Mouse (Mus musculus) frontal cortex, postnatal 10 days (tissue): ENCODE data around the gene Adamts8.
A peak's percentile ranks its signal among the peaks of the same experiment; 100 is the strongest.

Experiments
- DNase-seq, 2 experiments: peaks; one replicate each; pipeline ENCODE4 v3.0.0; 2022; ENCODE audit warnings: low spot score in 2 of 2, mixed read lengths in 1 of 2

Adamts8 gene

GRCm38 (mm10) chr9:30922197-30922894 is 20.0 kb upstream of the Adamts8 start, which contains the start of gene Adamts15:
Gene Adamts15 (minus strand): TSS chr9:30922452.
- peak in 1 of 2 experiments; percentile 40 for DNase-seq

GRCm38 (mm10) chr9:30928759-30929158 is 13.6 kb upstream of the Adamts8 start:
- no peak for DNase-seq

GRCm38 (mm10) chr9:30932346-30932745 is 10.0 kb upstream of the Adamts8 start:
- DNase-seq, result no peak

GRCm38 (mm10) chr9:30934827-30935226 is 7.5 kb upstream of the Adamts8 start:
- DNase-seq, result no peak

DNA sequence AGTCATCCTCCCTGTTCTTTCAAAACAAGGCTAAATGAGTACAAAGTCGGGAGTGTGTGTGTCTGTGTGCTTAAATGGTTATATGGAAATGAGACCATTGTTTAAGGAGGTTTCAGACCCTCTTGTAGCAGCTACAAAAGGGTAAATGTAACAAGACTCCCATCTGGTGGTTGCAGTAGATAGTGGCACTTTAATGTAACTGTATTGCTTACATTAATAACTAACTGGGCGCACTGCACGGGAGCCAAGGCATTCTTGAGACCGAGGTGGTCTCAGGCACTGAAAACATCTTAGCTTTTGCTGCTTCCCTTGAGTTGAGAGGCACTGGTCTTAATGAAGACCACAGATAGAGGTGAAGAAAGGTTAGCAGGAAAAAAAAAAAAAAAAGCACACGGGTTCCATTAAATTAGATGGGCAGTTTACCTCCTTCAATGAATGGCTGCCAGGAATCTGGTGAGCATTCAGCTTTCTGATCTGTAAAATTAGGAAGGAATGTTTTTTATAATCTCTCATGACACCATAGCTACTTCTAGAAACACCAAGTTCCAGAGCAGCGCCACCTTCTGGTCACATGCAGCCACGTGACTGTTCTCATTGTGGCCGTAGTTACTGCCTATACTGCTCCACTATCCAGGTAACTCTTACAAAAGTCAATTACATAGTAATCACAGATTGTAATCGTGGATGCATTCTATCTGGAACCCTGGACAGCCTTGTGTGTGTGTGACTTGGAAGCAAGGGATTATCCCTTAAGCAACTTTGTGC is 5.5 kb upstream of the Adamts8 start:
- DNase-seq, result peak in 1 of 2 experiments; percentile 56

DNA sequence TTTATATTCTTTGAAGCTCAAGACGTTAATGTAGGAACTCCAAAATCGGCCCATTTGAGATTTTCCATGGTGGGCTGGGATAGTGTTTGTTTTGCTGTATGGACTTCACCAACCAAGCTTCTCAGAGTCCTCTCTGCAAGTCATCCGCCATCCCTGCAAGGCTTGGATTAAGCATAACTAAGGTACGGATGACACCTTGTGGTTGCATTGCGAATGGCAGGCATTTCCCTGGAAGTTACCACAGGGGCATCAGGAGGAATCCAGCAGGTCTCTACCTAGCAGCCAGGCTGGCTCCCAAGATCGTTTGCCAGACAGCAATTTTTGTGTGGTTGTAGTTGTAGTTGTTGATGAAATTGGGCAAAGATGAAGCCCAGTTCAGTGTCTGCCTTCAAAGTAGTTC is 2.0 kb upstream of the Adamts8 start:
- peak; percentile 62 to 85 for DNase-seq

GRCm38 (mm10) chr9:30943341-30943740 is 979 bp downstream of the Adamts8 start:
- DNase-seq, result no peak

DNA sequence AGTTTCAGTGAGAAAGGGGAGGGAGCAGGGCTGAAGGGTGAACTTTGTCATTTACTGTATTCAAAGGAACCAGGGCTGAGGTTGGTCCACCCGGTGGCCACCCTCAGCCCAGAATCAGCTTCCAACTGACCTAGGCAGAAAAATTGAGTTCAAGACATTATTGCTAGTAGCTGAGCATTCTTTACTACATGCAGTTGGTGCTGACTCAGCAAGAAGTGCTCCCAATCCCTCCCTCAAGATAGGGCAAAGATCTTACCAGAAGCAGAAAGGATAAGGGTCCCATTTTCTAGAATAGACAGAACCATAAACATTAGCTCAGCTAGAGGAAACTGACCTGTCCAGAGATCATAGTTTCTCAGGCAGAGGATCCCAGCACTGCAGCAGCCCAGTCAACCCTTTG is 1.9 kb downstream of the Adamts8 start:
- no peak for DNase-seq

- no peak for DNase-seq
These were observed 2.9 kb downstream of the Adamts8 start for GRCm38 (mm10) chr9:30945276-30945675.

- no peak for DNase-seq
These were observed 7.1 kb downstream of the Adamts8 start for GRCm38 (mm10) chr9:30949422-30949821.

- no peak for DNase-seq
These were observed 7.6 kb downstream of the Adamts8 start for GRCm38 (mm10) chr9:30949971-30950370.

DNA sequence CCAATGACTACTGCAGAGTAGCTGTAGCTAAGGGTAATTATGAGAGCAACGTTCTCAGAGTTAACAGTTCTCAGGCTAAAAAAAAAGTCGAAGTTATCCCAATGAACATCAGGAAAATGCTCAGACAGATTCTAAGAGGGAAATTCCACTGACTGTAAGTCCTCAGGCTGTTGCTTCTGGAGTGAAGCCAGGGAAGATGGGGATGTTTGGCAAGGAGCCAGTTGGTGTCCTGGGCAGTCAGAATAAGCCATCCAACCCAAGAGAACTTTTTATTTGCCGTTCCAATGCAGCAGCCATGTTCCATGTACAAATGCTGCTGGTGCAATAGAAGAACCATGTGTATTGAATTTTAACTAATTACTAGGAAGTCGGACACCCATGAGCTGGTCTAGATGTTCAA is 8.2 kb downstream of the Adamts8 start:
- DNase-seq, result no peak

- no peak for DNase-seq
These were observed 9.1 kb downstream of the Adamts8 start for GRCm38 (mm10) chr9:30951461-30951860.

GRCm38 (mm10) chr9:30953287-30953686 is 10.9 kb downstream of the Adamts8 start:
- DNase-seq, result no peak

GRCm38 (mm10) chr9:30955246-30955645 is 12.9 kb downstream of the Adamts8 start:
- DNase-seq, result no peak

DNA sequence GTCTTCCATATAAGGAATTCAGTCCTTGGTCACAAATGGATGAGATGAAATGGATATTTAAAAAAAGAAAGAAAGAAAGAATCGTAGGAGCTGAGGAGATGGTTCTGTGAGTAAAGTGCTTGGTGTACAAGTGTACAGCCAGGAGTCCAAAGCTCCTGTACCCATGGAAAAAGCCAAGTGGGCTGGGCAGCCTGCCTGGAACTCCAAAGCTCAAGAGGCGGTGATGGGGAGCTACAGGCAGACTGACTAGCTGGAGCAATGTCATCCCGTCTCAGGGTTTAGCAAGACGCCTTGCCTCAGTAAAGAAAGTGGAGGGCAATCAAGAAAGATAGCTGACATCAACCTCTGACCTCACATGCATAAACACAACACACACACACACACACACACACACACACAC is 21.4 kb downstream of the Adamts8 start:
- no peak for DNase-seq

- peak in 1 of 2 experiments; percentile 30 for DNase-seq
These were observed 22.3 kb downstream of the Adamts8 start for GRCm38 (mm10) chr9:30964685-30965084.

- no peak for DNase-seq
These were observed 24.5 kb downstream of the Adamts8 start for GRCm38 (mm10) chr9:30966881-30967280.

GRCm38 (mm10) chr9:30968130-30968529 is 25.8 kb downstream of the Adamts8 start:
- no peak for DNase-seq

DNA sequence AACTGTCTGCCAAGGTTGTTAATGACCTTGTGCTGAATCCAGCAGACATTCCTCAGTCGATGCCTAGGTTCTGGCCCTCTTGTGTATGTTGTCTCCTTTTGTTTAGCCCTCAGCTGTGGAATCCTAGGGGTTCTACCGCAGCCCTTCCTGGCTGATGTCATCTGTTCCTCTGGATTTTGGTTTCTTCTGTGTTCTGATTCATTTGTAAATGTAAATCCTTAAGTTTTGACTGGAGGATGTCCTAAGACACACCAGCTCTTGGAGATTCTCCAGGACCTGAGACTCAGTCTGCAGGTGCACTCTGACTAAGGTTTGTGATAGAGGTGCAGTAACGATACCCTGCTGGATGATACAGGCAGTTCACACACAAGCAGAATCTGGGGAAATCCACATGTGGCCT is 27.6 kb downstream of the Adamts8 start:
- no peak for DNase-seq

- no peak for DNase-seq
These were observed 29.6 kb downstream of the Adamts8 start for GRCm38 (mm10) chr9:30971967-30972366.

DNA sequence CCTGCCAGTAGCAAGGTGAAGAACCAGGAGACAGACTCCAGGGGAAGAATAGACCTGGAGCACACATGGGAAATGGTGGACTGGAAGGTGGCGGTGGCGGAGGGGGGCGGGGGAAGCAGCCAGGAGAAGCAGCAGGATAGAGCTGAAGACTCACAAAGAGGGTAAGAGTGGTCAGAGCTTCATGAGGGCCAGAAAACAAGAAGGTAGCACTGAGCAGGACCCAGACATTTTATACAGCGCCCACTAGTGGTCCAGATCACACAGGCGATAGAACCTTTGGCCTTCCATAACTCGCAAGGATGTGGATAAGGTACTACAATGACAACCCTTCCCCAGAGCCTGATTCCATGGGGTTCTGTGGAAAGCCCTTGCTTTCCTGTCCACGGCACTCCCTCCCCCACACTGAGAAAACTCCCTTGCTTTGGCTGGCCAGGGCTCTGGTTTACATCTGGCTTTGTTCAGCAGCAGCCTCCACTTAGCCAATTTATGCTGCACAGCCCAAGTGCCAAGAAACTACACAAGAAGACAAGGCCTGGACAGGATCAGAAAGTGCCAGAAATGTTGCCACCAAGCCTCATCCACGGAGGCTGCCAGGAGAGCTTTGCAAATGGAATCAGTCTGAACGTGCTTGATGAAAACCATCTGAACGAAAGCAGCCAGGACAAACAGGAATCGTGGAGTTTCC is 34.1 kb downstream of the Adamts8 start:
- no peak for DNase-seq

DNA sequence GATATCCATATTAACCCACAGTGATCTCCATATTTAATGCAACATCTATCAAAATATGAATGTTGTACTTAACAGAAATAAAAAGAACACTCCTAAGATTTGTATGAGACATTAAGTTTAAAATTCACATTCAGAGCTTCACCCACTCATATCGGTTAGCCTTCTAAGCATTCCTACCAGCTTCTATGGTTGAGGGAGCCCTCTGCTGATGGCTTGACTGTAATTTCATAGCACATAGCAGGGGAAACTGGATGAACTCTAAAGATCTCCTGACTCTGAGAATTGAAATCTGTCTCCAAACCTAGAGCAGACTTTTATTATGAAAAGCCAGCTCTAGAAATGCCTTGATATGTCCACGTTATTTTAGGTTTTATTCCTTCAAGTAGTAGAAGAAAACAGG is 38.1 kb downstream of the Adamts8 start:
- DNase-seq, result no peak
